ENCODE assay signal across 11 mouse cellular contexts in the genomic region with DNA sequence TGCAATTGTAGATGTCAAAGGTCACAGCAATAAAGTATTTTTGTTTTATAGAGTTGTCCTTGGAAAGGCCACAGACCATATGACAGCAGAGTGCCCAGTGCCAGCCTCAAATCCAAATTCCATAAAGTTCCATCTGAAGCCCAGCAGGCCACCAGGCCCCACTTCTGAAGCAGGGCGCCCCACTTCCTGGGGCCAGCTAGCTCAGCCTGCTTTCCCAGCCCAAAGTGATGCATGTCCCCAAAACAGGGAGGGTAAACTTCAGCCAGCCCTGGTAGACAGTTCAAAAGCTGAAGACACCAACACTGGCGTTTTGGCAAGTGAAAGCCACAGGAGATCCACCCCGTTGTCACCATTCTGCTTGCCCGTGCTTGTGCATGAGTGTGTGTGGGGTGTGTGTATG.
"Had no signal": no experiment of that assay in that cellular context is flagged by ENCODE, and none has a peak within 500 bp of the region (broad histone marks: within the 10 kb centered on the region; RNA-seq: fewer than 3 reads in every experiment).

No protein-coding gene starts in this region.

- H3K4me2 ChIP-seq: limb, embryonic 12.5 days; liver, embryonic 12.5 days; lung, embryonic 14.5 days; midbrain, embryonic 11.5 days; midbrain, embryonic 15.5 days; neural tube, embryonic 13.5 days had no signal

- H3K4me3 ChIP-seq: limb, embryonic 12.5 days; liver, embryonic 12.5 days; midbrain, embryonic 15.5 days; neural tube, embryonic 13.5 days had no signal

- DNase-seq: kidney, postnatal 25 days; lung, embryonic 14.5 days; retina, postnatal 1 day; spleen, adult 18-20 months; thymus, adult 18-20 months; thymus, postnatal 14 days had no signal

- ATAC-seq: liver, embryonic 12.5 days; midbrain, embryonic 15.5 days had no signal

- H3K36me3 ChIP-seq: limb, embryonic 12.5 days; liver, embryonic 12.5 days; midbrain, embryonic 15.5 days; neural tube, embryonic 13.5 days had no signal

- H3K4me1 ChIP-seq: midbrain, embryonic 15.5 days had no signal

- H3K27ac ChIP-seq: limb, embryonic 12.5 days; liver, embryonic 12.5 days; midbrain, embryonic 15.5 days; neural tube, embryonic 13.5 days had no signal

- H3K9me3 ChIP-seq: liver, embryonic 12.5 days; midbrain, embryonic 15.5 days; neural tube, embryonic 13.5 days had no signal

- H3K27me3 ChIP-seq: limb, embryonic 12.5 days; liver, embryonic 12.5 days; midbrain, embryonic 15.5 days; neural tube, embryonic 13.5 days had no signal

- H3K9ac ChIP-seq: limb, embryonic 12.5 days; liver, embryonic 12.5 days; lung, embryonic 14.5 days; midbrain, embryonic 15.5 days; neural tube, embryonic 13.5 days had no signal
